Mouse (Mus musculus): ENCODE measurements at regions not wholly inside any gene's neighbourhood (a gene's known extent, or its start where the extent isn't known, plus 50 kb on each side); places are given as distances from the start of the nearest gene placed in this dataset.

- no peaks in the 10 kb centered on the region for H3K79me2 ChIP-seq (ENCODE audit: control insufficient read depth, insufficient read depth)
Observed at GRCm38 (mm10) chr11:79750943-79751342, 159.9 kb downstream of the Rab11fip4 start.

GRCm38 (mm10) chr11:79749755-79750434 lies 158.9 kb downstream of the Rab11fip4 start:
- no peaks in the 10 kb centered on the region for H3K36me3 ChIP-seq (ENCODE audit: control insufficient read depth, insufficient read depth)
- no peak overlapping the region for H3K4me3 ChIP-seq (ENCODE audit: insufficient read depth, poor library complexity, severe bottlenecking)
- no peaks in the 10 kb centered on the region for H3K79me3 ChIP-seq (ENCODE audit: low read depth)
- TF ChIP-seq MAX (IDR thresholded peaks at IDR 0.05), result no peak
- TF ChIP-seq CTCF (IDR thresholded peaks at IDR 0.05; ENCODE audit: control insufficient read depth, insufficient read depth, insufficient read length), result no peak
- TF ChIP-seq MYOG (IDR thresholded peaks at IDR 0.05; ENCODE audit: control insufficient read depth, extremely low read depth, insufficient read length), result no peak
- TF ChIP-seq CEBPB (IDR thresholded peaks at IDR 0.05; ENCODE audit: low read depth), result no peak
- no peak for TF ChIP-seq MYOD1 (IDR thresholded peaks at IDR 0.05; ENCODE audit: control insufficient read depth, insufficient read length, low read depth)
- no peak for TF ChIP-seq FOSL1 (IDR thresholded peaks at IDR 0.05; ENCODE audit: insufficient read depth, low read length, poor library complexity, severe bottlenecking)
- no peak for TF ChIP-seq USF1 (IDR thresholded peaks at IDR 0.05; ENCODE audit: low read depth)
- H3K79me2 ChIP-seq (ENCODE audit: control insufficient read depth, insufficient read depth), result no peaks in the 10 kb centered on the region
- no peaks in the 10 kb centered on the region for H3K27me3 ChIP-seq (ENCODE audit: control insufficient read depth, insufficient read depth, insufficient read length)
- H3ac ChIP-seq (ENCODE audit: control insufficient read depth, insufficient read length, low read depth), result no peak overlapping the region

More at GRCm38 (mm10) chr11:79750943-79751342, 159.9 kb downstream of the Rab11fip4 start:
- no peak overlapping the region for H3K4me3 ChIP-seq (ENCODE audit: insufficient read depth, poor library complexity, severe bottlenecking)
- TF ChIP-seq CEBPB (IDR thresholded peaks at IDR 0.05; ENCODE audit: low read depth), result peak; percentile 7
- no peak for TF ChIP-seq USF1 (IDR thresholded peaks at IDR 0.05; ENCODE audit: low read depth)
- H3K79me3 ChIP-seq (ENCODE audit: low read depth), result no peaks in the 10 kb centered on the region
- H3K36me3 ChIP-seq (ENCODE audit: control insufficient read depth, insufficient read depth), result no peaks in the 10 kb centered on the region
- H3K27me3 ChIP-seq (ENCODE audit: control insufficient read depth, insufficient read depth, insufficient read length), result no peaks in the 10 kb centered on the region
- no peak overlapping the region for H3ac ChIP-seq (ENCODE audit: control insufficient read depth, insufficient read length, low read depth)

- no peaks in the 10 kb centered on the region for H3K79me3 ChIP-seq (ENCODE audit: low read depth)
- no peaks in the 10 kb centered on the region for H3K36me3 ChIP-seq (ENCODE audit: control insufficient read depth, insufficient read depth)
- H3K79me2 ChIP-seq (ENCODE audit: control insufficient read depth, insufficient read depth), result no peaks in the 10 kb centered on the region
- no peak for TF ChIP-seq MYOG (IDR thresholded peaks at IDR 0.05; ENCODE audit: control insufficient read depth, extremely low read depth, insufficient read length)
- no peak for TF ChIP-seq CTCF (IDR thresholded peaks at IDR 0.05; ENCODE audit: control insufficient read depth, insufficient read depth, insufficient read length)
- no peak for TF ChIP-seq MAX (IDR thresholded peaks at IDR 0.05)
- no peak for TF ChIP-seq MYOD1 (IDR thresholded peaks at IDR 0.05; ENCODE audit: control insufficient read depth, insufficient read length, low read depth)
- TF ChIP-seq CEBPB (IDR thresholded peaks at IDR 0.05; ENCODE audit: low read depth), result no peak
- no peak for TF ChIP-seq USF1 (IDR thresholded peaks at IDR 0.05; ENCODE audit: low read depth)
- TF ChIP-seq FOSL1 (IDR thresholded peaks at IDR 0.05; ENCODE audit: insufficient read depth, low read length, poor library complexity, severe bottlenecking), result no peak
- H3K4me3 ChIP-seq (ENCODE audit: insufficient read depth, poor library complexity, severe bottlenecking), result no peak overlapping the region
- H3ac ChIP-seq (ENCODE audit: control insufficient read depth, insufficient read length, low read depth), result no peak overlapping the region
- H3K27me3 ChIP-seq (ENCODE audit: control insufficient read depth, insufficient read depth, insufficient read length), result no peaks in the 10 kb centered on the region
Observed at GRCm38 (mm10) chr11:79749141-79749540, 158.1 kb downstream of the Rab11fip4 start.

GRCm38 (mm10) chr11:79748606-79749125 lies 157.7 kb downstream of the Rab11fip4 start:
- H3ac ChIP-seq (ENCODE audit: control insufficient read depth, insufficient read length, low read depth), result no peak overlapping the region
- no peaks in the 10 kb centered on the region for H3K36me3 ChIP-seq (ENCODE audit: control insufficient read depth, insufficient read depth)
- TF ChIP-seq CTCF (IDR thresholded peaks at IDR 0.05; ENCODE audit: control insufficient read depth, insufficient read depth, insufficient read length) (no peak), MYOD1 (IDR thresholded peaks at IDR 0.05; ENCODE audit: control insufficient read depth, insufficient read length, low read depth) (no peak), CEBPB (IDR thresholded peaks at IDR 0.05; ENCODE audit: low read depth) (no peak), MAX (IDR thresholded peaks at IDR 0.05) (no peak), USF1 (IDR thresholded peaks at IDR 0.05; ENCODE audit: low read depth) (no peak), FOSL1 (IDR thresholded peaks at IDR 0.05; ENCODE audit: insufficient read depth, low read length, poor library complexity, severe bottlenecking) (no peak), MYOG (IDR thresholded peaks at IDR 0.05; ENCODE audit: control insufficient read depth, extremely low read depth, insufficient read length) (no peak)
- no peaks in the 10 kb centered on the region for H3K79me3 ChIP-seq (ENCODE audit: low read depth)
- no peaks in the 10 kb centered on the region for H3K79me2 ChIP-seq (ENCODE audit: control insufficient read depth, insufficient read depth)
- H3K4me3 ChIP-seq (ENCODE audit: insufficient read depth, poor library complexity, severe bottlenecking), result no peak overlapping the region
- no peaks in the 10 kb centered on the region for H3K27me3 ChIP-seq (ENCODE audit: control insufficient read depth, insufficient read depth, insufficient read length)

GRCm38 (mm10) chr11:79747801-79748200 lies 156.8 kb downstream of the Rab11fip4 start:
- H3K27me3 ChIP-seq (ENCODE audit: control insufficient read depth, insufficient read depth, insufficient read length), result no peaks in the 10 kb centered on the region
- TF ChIP-seq MYOG (IDR thresholded peaks at IDR 0.05; ENCODE audit: control insufficient read depth, extremely low read depth, insufficient read length) (no peak), CEBPB (IDR thresholded peaks at IDR 0.05; ENCODE audit: low read depth) (no peak), USF1 (IDR thresholded peaks at IDR 0.05; ENCODE audit: low read depth) (no peak), MAX (IDR thresholded peaks at IDR 0.05) (no peak)
- no peaks in the 10 kb centered on the region for H3K79me2 ChIP-seq (ENCODE audit: control insufficient read depth, insufficient read depth)
- no peak overlapping the region for H3K4me3 ChIP-seq (ENCODE audit: insufficient read depth, poor library complexity, severe bottlenecking)
- H3ac ChIP-seq (ENCODE audit: control insufficient read depth, insufficient read length, low read depth), result no peak overlapping the region
- H3K36me3 ChIP-seq (ENCODE audit: control insufficient read depth, insufficient read depth), result no peaks in the 10 kb centered on the region
- no peaks in the 10 kb centered on the region for H3K79me3 ChIP-seq (ENCODE audit: low read depth)
